Mouse (Mus musculus): ENCODE results near the gene Olfr1018. TPM values are rescaled to one million over a fixed set of nuclear protein-coding genes. Genes with fewer than 3 reads are reported as not detected.

Olfr1018 gene
- polyA plus RNA-seq (2014; fragmentation: Illumina TruSeq; extraction: RNeasy Lipid Tissue Mini Kit (QIAGEN cat#74804); ENCODE audit: low replicate concordance) = not detected

DNA sequence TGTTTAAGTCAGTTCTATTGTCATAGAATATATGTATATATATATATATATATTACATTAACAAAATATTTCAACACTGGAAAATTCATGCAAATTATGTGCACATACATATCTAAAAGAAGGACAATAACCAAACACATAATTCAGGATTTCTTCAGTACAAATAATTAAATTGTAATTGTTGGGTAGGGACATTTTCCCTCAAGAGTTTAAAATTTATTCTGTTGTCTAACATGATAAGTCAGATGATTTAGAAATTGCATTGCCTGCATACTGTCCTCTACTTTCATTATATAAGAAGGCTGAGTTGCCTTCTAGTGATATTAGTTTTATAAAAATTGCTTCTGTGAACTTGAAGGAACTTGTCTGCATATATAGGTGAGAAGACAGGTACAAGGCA is at the start of gene Olfr1018:
Olfr1018 (plus strand) TSS at position 301 of the 400 bp plus-strand sequence.

DNA sequence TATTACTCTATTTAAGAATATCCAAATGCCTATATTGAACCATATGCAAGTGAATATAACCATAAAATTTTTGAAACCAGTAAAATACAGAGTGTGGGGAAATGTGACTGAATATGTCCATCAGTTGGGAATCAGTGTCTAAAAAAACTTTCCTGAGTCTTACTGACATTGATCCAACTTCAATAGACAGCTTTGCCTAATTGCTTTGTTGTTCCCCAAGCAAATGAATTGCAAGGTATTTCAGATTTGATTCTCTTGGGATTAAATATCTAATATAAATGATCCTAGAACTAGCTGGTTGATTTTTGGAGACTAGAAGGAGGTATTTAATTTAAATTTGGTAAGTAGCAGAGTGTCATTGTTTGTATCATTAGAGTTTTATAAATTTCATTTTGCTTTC is 45.9 kb upstream of the Olfr1018 start, which contains the start of gene Olfr1014:
Olfr1014 (plus strand) TSS at position 301 of the 400 bp plus-strand sequence.

DNA sequence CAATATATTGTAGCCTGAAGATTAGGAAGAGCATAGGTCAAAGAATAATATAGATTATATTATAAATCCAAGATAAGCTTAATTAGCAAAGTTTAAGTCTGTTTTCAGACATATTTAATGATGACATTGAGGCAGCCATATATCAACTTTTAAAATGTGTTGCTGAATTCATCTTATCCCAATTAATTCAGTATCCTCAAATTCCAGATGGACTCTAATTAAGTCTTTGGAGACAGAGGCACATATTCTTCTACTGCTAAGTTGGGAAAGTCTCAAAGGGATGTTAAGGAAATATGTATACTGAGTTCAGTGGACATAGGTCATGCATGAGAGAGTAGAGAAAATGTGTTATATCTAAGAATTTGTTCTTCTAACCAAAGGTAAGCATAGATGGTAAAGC is 36.6 kb upstream of the Olfr1018 start, which contains the start of gene Olfr1015:
Olfr1015 (plus strand) TSS at position 301 of the 400 bp plus-strand sequence.

DNA sequence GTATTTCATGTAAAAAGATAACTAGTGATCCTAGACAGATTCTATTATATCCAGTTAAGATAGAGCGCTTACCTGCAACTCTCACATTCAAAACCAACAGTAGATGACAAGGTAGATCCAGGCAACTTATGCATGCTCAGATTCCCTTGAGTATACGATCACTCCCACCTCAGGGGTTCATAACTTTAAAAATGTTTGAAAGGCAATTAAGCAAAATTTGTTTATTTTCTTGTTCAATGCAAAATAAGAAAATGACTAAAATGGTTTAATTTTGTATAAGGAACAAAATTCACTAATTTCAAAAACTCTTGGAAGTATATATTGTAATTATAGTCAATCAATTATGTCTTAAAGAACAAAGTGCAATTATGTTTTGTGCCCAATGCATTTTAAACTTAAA is 15.8 kb upstream of the Olfr1018 start, which contains the start of gene Olfr1016:
Olfr1016 (minus strand) TSS at position 101 of the 400 bp plus-strand sequence.

DNA sequence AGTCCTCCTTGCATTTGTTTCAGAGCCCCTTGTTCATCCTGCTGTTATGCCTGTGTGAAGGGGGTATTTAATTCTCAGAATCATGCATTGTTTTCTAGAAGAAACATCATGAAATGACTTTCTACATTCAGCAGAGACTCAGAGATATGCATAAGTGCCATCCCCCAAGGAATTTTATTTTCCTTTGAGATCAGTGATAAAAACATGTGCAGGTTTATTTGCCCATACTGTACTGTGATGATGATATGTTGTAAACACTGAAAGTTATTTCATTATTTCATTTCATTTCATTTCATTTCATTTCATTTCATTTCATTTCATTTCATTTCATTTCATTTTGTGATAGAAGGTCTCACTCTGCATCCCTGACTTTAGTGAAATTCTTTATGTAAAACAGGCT is 27.1 kb downstream of the Olfr1018 start, which contains the start of gene Olfr1019:
Olfr1019 (minus strand) TSS at position 101 of the 400 bp plus-strand sequence.

DNA sequence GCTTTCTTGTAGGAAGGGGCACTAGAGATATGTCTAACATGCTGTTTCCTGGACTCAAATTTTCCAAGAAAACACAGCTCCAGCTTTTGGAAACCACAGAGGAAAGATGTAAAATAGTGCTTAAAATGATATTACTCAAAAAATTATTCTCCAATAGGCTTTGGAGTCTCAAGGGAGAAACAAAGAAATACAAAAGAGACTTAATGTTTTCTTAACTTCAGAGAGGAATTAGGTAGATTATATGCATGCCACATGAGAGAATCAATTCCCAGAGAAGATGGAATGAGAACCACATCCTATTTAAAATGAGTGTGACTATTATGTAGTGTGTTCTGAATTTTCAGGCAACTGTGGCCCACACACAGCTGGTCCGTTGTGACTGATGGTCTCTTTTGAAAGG is 28.5 kb downstream of the Olfr1018 start, which contains the start of gene Olfr1020:
Olfr1020 (plus strand) TSS at position 301 of the 400 bp plus-strand sequence.

DNA sequence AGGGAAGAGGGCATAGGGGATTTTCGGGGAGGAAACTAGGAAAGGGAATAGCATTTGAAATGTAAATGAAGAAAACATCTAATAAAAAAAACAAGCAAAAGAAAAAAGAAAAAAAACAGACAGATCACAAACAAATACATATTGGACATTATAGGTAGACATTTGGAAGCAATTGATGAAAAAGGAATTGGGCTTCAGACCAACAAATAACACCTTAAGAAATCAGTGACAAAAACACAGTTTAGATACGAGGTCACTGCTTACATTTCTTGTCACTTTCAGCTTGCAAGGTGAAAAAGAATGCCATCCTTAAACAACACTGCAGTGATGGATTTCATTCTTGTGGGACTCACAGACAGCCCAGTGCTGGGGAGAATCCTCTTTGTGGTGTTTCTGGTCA is 50.0 kb downstream of the Olfr1018 start, which contains the start of gene Olfr1022:
Olfr1022 (plus strand) TSS at position 301 of the 400 bp plus-strand sequence.

Other genes starting within 250 kb of the Olfr1018 start
- not detected for gene Olfr996, start 239.3 kb upstream of the Olfr1018 start, polyA plus RNA-seq (2014; fragmentation: Illumina TruSeq; extraction: RNeasy Lipid Tissue Mini Kit (QIAGEN cat#74804); ENCODE audit: low replicate concordance)
- gene Olfr998, start 229.5 kb upstream of the Olfr1018 start, polyA plus RNA-seq (2014; fragmentation: Illumina TruSeq; extraction: RNeasy Lipid Tissue Mini Kit (QIAGEN cat#74804); ENCODE audit: low replicate concordance) = not detected
- gene Olfr1000, start 206.6 kb upstream of the Olfr1018 start, polyA plus RNA-seq (2014; fragmentation: Illumina TruSeq; extraction: RNeasy Lipid Tissue Mini Kit (QIAGEN cat#74804); ENCODE audit: low replicate concordance) = not detected
- not detected for gene Olfr1002, start 167.8 kb upstream of the Olfr1018 start, polyA plus RNA-seq (2014; fragmentation: Illumina TruSeq; extraction: RNeasy Lipid Tissue Mini Kit (QIAGEN cat#74804); ENCODE audit: low replicate concordance)
- gene Olfr154, start 154.0 kb upstream of the Olfr1018 start, polyA plus RNA-seq (2014; fragmentation: Illumina TruSeq; extraction: RNeasy Lipid Tissue Mini Kit (QIAGEN cat#74804); ENCODE audit: low replicate concordance) = not detected
- gene Olfr1006, start 139.7 kb upstream of the Olfr1018 start, polyA plus RNA-seq (2014; fragmentation: Illumina TruSeq; extraction: RNeasy Lipid Tissue Mini Kit (QIAGEN cat#74804); ENCODE audit: low replicate concordance) = not detected
- not detected for gene Olfr1008, start 129.0 kb upstream of the Olfr1018 start, polyA plus RNA-seq (2014; fragmentation: Illumina TruSeq; extraction: RNeasy Lipid Tissue Mini Kit (QIAGEN cat#74804); ENCODE audit: low replicate concordance)
- gene Olfr1009, start 103.1 kb upstream of the Olfr1018 start, polyA plus RNA-seq (2014; fragmentation: Illumina TruSeq; extraction: RNeasy Lipid Tissue Mini Kit (QIAGEN cat#74804); ENCODE audit: low replicate concordance) = not detected
- gene Olfr1012, start 55.7 kb upstream of the Olfr1018 start, polyA plus RNA-seq (2014; fragmentation: Illumina TruSeq; extraction: RNeasy Lipid Tissue Mini Kit (QIAGEN cat#74804); ENCODE audit: low replicate concordance) = not detected
- not detected for gene Olfr1013, start 51.4 kb upstream of the Olfr1018 start, polyA plus RNA-seq (2014; fragmentation: Illumina TruSeq; extraction: RNeasy Lipid Tissue Mini Kit (QIAGEN cat#74804); ENCODE audit: low replicate concordance)
- not detected for gene Olfr1014, start 45.8 kb upstream of the Olfr1018 start, polyA plus RNA-seq (2014; fragmentation: Illumina TruSeq; extraction: RNeasy Lipid Tissue Mini Kit (QIAGEN cat#74804); ENCODE audit: low replicate concordance)
- not detected for gene Olfr1015, start 36.5 kb upstream of the Olfr1018 start, polyA plus RNA-seq (2014; fragmentation: Illumina TruSeq; extraction: RNeasy Lipid Tissue Mini Kit (QIAGEN cat#74804); ENCODE audit: low replicate concordance)
- not detected for gene Olfr1016, start 15.9 kb upstream of the Olfr1018 start, polyA plus RNA-seq (2014; fragmentation: Illumina TruSeq; extraction: RNeasy Lipid Tissue Mini Kit (QIAGEN cat#74804); ENCODE audit: low replicate concordance)
- gene Olfr1019, start 27.0 kb downstream of the Olfr1018 start, polyA plus RNA-seq (2014; fragmentation: Illumina TruSeq; extraction: RNeasy Lipid Tissue Mini Kit (QIAGEN cat#74804); ENCODE audit: low replicate concordance) = not detected
- gene Olfr1020, start 28.6 kb downstream of the Olfr1018 start, polyA plus RNA-seq (2014; fragmentation: Illumina TruSeq; extraction: RNeasy Lipid Tissue Mini Kit (QIAGEN cat#74804); ENCODE audit: low replicate concordance) = not detected
- not detected for gene Olfr1022, start 50.1 kb downstream of the Olfr1018 start, polyA plus RNA-seq (2014; fragmentation: Illumina TruSeq; extraction: RNeasy Lipid Tissue Mini Kit (QIAGEN cat#74804); ENCODE audit: low replicate concordance)
- not detected for gene Olfr1023, start 67.2 kb downstream of the Olfr1018 start, polyA plus RNA-seq (2014; fragmentation: Illumina TruSeq; extraction: RNeasy Lipid Tissue Mini Kit (QIAGEN cat#74804); ENCODE audit: low replicate concordance)
- gene Olfr1024, start 86.6 kb downstream of the Olfr1018 start, polyA plus RNA-seq (2014; fragmentation: Illumina TruSeq; extraction: RNeasy Lipid Tissue Mini Kit (QIAGEN cat#74804); ENCODE audit: low replicate concordance) = not detected
- not detected for gene Olfr1025-ps1, start 96.7 kb downstream of the Olfr1018 start, polyA plus RNA-seq (2014; fragmentation: Illumina TruSeq; extraction: RNeasy Lipid Tissue Mini Kit (QIAGEN cat#74804); ENCODE audit: low replicate concordance)
- gene Olfr1026, start 103.1 kb downstream of the Olfr1018 start, polyA plus RNA-seq (2014; fragmentation: Illumina TruSeq; extraction: RNeasy Lipid Tissue Mini Kit (QIAGEN cat#74804); ENCODE audit: low replicate concordance) = not detected
- gene Olfr1028, start 132.0 kb downstream of the Olfr1018 start, polyA plus RNA-seq (2014; fragmentation: Illumina TruSeq; extraction: RNeasy Lipid Tissue Mini Kit (QIAGEN cat#74804); ENCODE audit: low replicate concordance) = not detected
- not detected for gene Olfr1029, start 155.4 kb downstream of the Olfr1018 start, polyA plus RNA-seq (2014; fragmentation: Illumina TruSeq; extraction: RNeasy Lipid Tissue Mini Kit (QIAGEN cat#74804); ENCODE audit: low replicate concordance)
- not detected for gene Olfr1030, start 160.8 kb downstream of the Olfr1018 start, polyA plus RNA-seq (2014; fragmentation: Illumina TruSeq; extraction: RNeasy Lipid Tissue Mini Kit (QIAGEN cat#74804); ENCODE audit: low replicate concordance)
- gene Olfr1031, start 171.8 kb downstream of the Olfr1018 start, polyA plus RNA-seq (2014; fragmentation: Illumina TruSeq; extraction: RNeasy Lipid Tissue Mini Kit (QIAGEN cat#74804); ENCODE audit: low replicate concordance) = not detected
- not detected for gene Olfr1032, start 187.1 kb downstream of the Olfr1018 start, polyA plus RNA-seq (2014; fragmentation: Illumina TruSeq; extraction: RNeasy Lipid Tissue Mini Kit (QIAGEN cat#74804); ENCODE audit: low replicate concordance)
- 3.2 TPM for gene Olfr1033, start 202.2 kb downstream of the Olfr1018 start, polyA plus RNA-seq (2014; fragmentation: Illumina TruSeq; extraction: RNeasy Lipid Tissue Mini Kit (QIAGEN cat#74804); ENCODE audit: low replicate concordance)
- gene Olfr1034, start 227.4 kb downstream of the Olfr1018 start, polyA plus RNA-seq (2014; fragmentation: Illumina TruSeq; extraction: RNeasy Lipid Tissue Mini Kit (QIAGEN cat#74804); ENCODE audit: low replicate concordance) = 0.89 TPM

All from small intestine, adult 10 weeks (tissue).